Mouse (Mus musculus) brain, embryonic 14.5 days (tissue): Measurements from ENCODE around the gene Krtap1-4.

Experiments
- CTCF ChIP-seq: fragments of 200-500 bp; IDR thresholded peaks from 2 replicates; pipeline ENCODE4 v1.5.1; 2012; ENCODE audit warnings: inconsistent platforms, mild to moderate bottlenecking, moderate library complexity, borderline replicate concordance; ENCODE audit not compliant: insufficient read depth, insufficient read length; ENCODE audit errors: extremely low read depth
- POLR2A ChIP-seq: fragments of 200-500 bp; IDR thresholded peaks from 2 replicates; pipeline ENCODE4 v1.6.1; 2012; ENCODE audit warnings: mild to moderate bottlenecking, inconsistent platforms, borderline replicate concordance; ENCODE audit not compliant: poor library complexity, insufficient read depth, insufficient read length, severe bottlenecking; ENCODE audit errors: extremely low read depth

- TF ChIP-seq POLR2A (no peak), CTCF (no peak)
Measured at GRCm38 (mm10) chr11:99556195-99556594, 27.3 kb downstream of the Krtap1-4 start.
